Mouse (Mus musculus): ENCODE data around the gene March1.

Gene March1

DNA sequence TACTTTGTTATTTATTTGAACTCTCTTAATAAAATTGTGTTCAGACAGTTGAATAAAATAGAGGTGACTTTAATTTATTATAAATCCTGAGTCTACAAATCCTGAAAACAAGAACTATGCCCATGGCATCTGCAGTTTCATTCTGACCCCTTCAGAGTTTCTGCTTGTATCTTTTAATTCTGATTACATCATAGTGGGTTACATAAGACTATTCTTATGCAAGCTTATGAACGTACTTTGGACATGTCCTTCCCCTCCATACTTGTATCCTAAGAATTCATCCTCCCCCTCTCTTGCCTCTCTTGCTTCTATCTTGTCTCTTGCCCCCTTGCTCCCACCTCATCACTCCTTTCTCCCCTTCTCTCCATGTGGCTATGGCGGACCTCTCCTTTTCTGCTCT lies 901.4 kb downstream of the March1 start:
- no peak for DNase-seq (ENCODE audit: low read depth, low spot score)

- no peak for DNase-seq (ENCODE audit: low read depth, low spot score)
Observed at GRCm38 (mm10) chr8:66520576-66520975, 902.9 kb downstream of the March1 start.
